Mouse (Mus musculus) cerebellum, postnatal 10 days (tissue): ENCODE measurements around the gene Unk.

ENCODE experiments used
- DNase-seq, 2 experiments: peaks; one replicate each; pipeline ENCODE4 v3.0.0; 2021; ENCODE audit warnings: mixed read lengths in 2 of 2

Gene Unk

GRCm38 (mm10) chr11:116030088-116030897, at the start of gene Unk:
Gene Unk (plus strand): TSS chr11:116030322.
- DNase-seq = peak; percentile 99 to 100

GRCm38 (mm10) chr11:115982472-115982871, 47.6 kb upstream of the Unk start:
- peak; percentile 76 to 80 for DNase-seq

- peak; percentile 69 to 77 for DNase-seq
These were observed 46.8 kb upstream of the Unk start for GRCm38 (mm10) chr11:115983291-115983690.

- no peak for DNase-seq
These were observed 40.4 kb upstream of the Unk start for GRCm38 (mm10) chr11:115989686-115990085.

GRCm38 (mm10) chr11:115992098-115992497, 38.0 kb upstream of the Unk start:
- no peak for DNase-seq

GRCm38 (mm10) chr11:115995256-115995655, 34.9 kb upstream of the Unk start:
- no peak for DNase-seq

GRCm38 (mm10) chr11:115997047-115997446, 33.1 kb upstream of the Unk start:
- no peak for DNase-seq

- DNase-seq = peak; percentile 53 to 71
These were observed 32.5 kb upstream of the Unk start for GRCm38 (mm10) chr11:115997662-115998061.

GRCm38 (mm10) chr11:115999027-115999426, 31.1 kb upstream of the Unk start:
- DNase-seq = no peak

GRCm38 (mm10) chr11:115999538-116000143, 30.5 kb upstream of the Unk start:
- peak; percentile 90 to 93 for DNase-seq

GRCm38 (mm10) chr11:116000607-116001006, 29.5 kb upstream of the Unk start:
- no peak for DNase-seq

- no peak for DNase-seq
These were observed 28.4 kb upstream of the Unk start for GRCm38 (mm10) chr11:116001725-116002124.

- DNase-seq = no peak
These were observed 27.2 kb upstream of the Unk start for GRCm38 (mm10) chr11:116002894-116003293.

GRCm38 (mm10) chr11:116004186-116004823, 25.8 kb upstream of the Unk start:
- no peak for DNase-seq

GRCm38 (mm10) chr11:116004840-116005700, 25.1 kb upstream of the Unk start:
- peak; percentile 77 to 82 for DNase-seq

- DNase-seq = no peak
These were observed 24.3 kb upstream of the Unk start for GRCm38 (mm10) chr11:116005701-116006419.

- DNase-seq = peak in 1 of 2 experiments; percentile 41
These were observed 22.8 kb upstream of the Unk start for GRCm38 (mm10) chr11:116007095-116007850.

- no peak for DNase-seq
These were observed 21.7 kb upstream of the Unk start for GRCm38 (mm10) chr11:116008411-116008810.

- peak; percentile 72 to 80 for DNase-seq
These were observed 21.2 kb upstream of the Unk start for GRCm38 (mm10) chr11:116008832-116009375.

- peak; percentile 94 to 97 for DNase-seq
These were observed 20.5 kb upstream of the Unk start for GRCm38 (mm10) chr11:116009661-116010060.

GRCm38 (mm10) chr11:116010146-116010545, 20.0 kb upstream of the Unk start:
- no peak for DNase-seq
